Mouse (Mus musculus) liver, adult 2 months (tissue): ENCODE measurements at regions not wholly inside any gene's neighbourhood (a gene's known extent, or its start where the extent isn't known, plus 50 kb on each side); places are given as distances from the start of the nearest gene placed in this dataset.

Experiments
- DNase-seq: peaks from one replicate; pipeline ENCODE4 v3.0.0-alpha.2; 2011; ENCODE audit warnings: low read depth, low spot score; ENCODE audit errors: extremely low read depth
- H3K27ac ChIP-seq: fragments of 200-500 bp; replicated peaks from 2 replicates; pipeline ENCODE4 v1.5.1; 2012; ENCODE audit warnings: low read depth, mild to moderate bottlenecking, control low read depth, inconsistent platforms, low read length; ENCODE audit not compliant: insufficient read depth
- H3K27me3 ChIP-seq: fragments of 200-500 bp; 2 replicates; pipeline ENCODE4 v1.6.1; 2012; ENCODE audit warnings: mild to moderate bottlenecking, moderate library complexity, low read length, inconsistent platforms; ENCODE audit not compliant: control insufficient read depth, insufficient read depth
- H3K36me3 ChIP-seq: fragments of 200-500 bp; 2 replicates; pipeline ENCODE4 v1.6.1; 2012; ENCODE audit warnings: low read length, inconsistent platforms; ENCODE audit not compliant: control insufficient read depth, insufficient read depth
- H3K4me1 ChIP-seq: fragments of 200-500 bp; 2 replicates; pipeline ENCODE4 v1.6.1; 2011; ENCODE audit warnings: low read length; ENCODE audit not compliant: control insufficient read depth, insufficient read depth
- H3K4me3 ChIP-seq: fragments of 200-500 bp; 2 replicates; pipeline ENCODE4 v1.5.1; 2011; ENCODE audit warnings: low read depth, mild to moderate bottlenecking, control low read depth, low read length, moderate library complexity; ENCODE audit not compliant: insufficient read depth
- H3K79me2 ChIP-seq: fragments of 200-500 bp; 2 replicates; pipeline ENCODE4 v1.6.1; 2012; ENCODE audit warnings: inconsistent platforms, mild to moderate bottlenecking, low read length, moderate library complexity; ENCODE audit not compliant: control insufficient read depth, insufficient read depth
- H3K9ac ChIP-seq: fragments of 200-500 bp; 2 replicates; pipeline ENCODE4 v1.6.1; 2012; ENCODE audit warnings: low read depth, mild to moderate bottlenecking, control low read depth, inconsistent platforms, low read length
- CTCF ChIP-seq: fragments of 200-500 bp; IDR thresholded peaks from 2 replicates; pipeline ENCODE4 v1.5.1; 2011; ENCODE audit warnings: low read depth, low read length, control low read depth
- POLR2A ChIP-seq: fragments of 200-500 bp; IDR thresholded peaks from 2 replicates; pipeline ENCODE4 v1.6.1; 2011; ENCODE audit warnings: low read length, control low read depth; ENCODE audit not compliant: insufficient read depth; ENCODE audit errors: extremely low read depth
- WGBS: fragments of 180-500 bp; shearing (Covaris S2); methylation state at CpG from one replicate; pipeline ENCODE4 v1.1.7; 2018; 5-methylcytosine and 5-hydroxymethylcytosine counted together

GRCm38 (mm10) chr1:155493333-155493732 is 64.6 kb upstream of the Acbd6 start:
- Histone ChIP-seq H3K27ac (no peak overlapping the region), H3K36me3 (no peaks in the 10 kb centered on the region), H3K27me3 (peaks cover 3% of the 10 kb centered on the region; the same call in 1 of the 2 replicates), H3K9ac (no peak overlapping the region), H3K79me2 (no peaks in the 10 kb centered on the region), H3K4me1 (no peaks in the 10 kb centered on the region), H3K4me3 (no peak overlapping the region)
- WGBS, result 94% methylated on average over 6 of the region's 6 CpGs
- no peak for DNase-seq
- TF ChIP-seq POLR2A, result no peak
- no peak for TF ChIP-seq CTCF

DNA sequence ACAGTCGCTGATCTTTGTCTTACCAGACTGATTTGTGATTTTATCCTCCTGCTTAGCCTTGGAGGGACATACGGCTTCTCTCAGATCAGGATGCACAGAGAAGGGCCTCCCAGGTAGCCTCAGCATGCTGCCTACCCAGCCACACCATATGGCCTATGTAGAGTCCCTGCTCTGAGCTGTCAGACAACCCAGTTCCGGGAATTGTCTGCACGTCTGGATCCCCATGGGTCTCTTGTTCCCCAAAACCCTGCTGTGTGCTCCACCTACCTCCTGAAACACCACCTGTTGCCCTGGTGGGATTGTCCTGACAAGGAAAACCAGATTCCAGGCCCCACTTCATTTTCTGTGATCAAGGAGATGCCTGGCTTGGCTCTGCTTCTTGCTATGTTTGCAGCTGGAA is 64.1 kb upstream of the Acbd6 start:
- no peak for TF ChIP-seq CTCF
- TF ChIP-seq POLR2A, result no peak
- Histone ChIP-seq H3K36me3 (no peaks in the 10 kb centered on the region), H3K27ac (no peak overlapping the region), H3K9ac (no peak overlapping the region), H3K4me1 (no peaks in the 10 kb centered on the region), H3K79me2 (no peaks in the 10 kb centered on the region), H3K27me3 (peaks cover 3% of the 10 kb centered on the region; the same call in 1 of the 2 replicates), H3K4me3 (no peak overlapping the region)
- WGBS, result 85% methylated on average over 4 of the region's 4 CpGs
- DNase-seq, result no peak

GRCm38 (mm10) chr1:155494347-155494746 is 63.6 kb upstream of the Acbd6 start:
- peaks cover 3% of the 10 kb centered on the region; the same call in 1 of the 2 replicates for H3K27me3 ChIP-seq
- H3K4me3 ChIP-seq, result no peak overlapping the region
- TF ChIP-seq POLR2A, result no peak
- no peak for TF ChIP-seq CTCF
- 80% methylated on average over 2 of the region's 2 CpGs for WGBS
- H3K36me3 ChIP-seq, result no peaks in the 10 kb centered on the region
- H3K79me2 ChIP-seq, result no peaks in the 10 kb centered on the region
- H3K4me1 ChIP-seq, result no peaks in the 10 kb centered on the region
- no peak for DNase-seq
- H3K27ac ChIP-seq, result no peak overlapping the region
- H3K9ac ChIP-seq, result no peak overlapping the region

DNA sequence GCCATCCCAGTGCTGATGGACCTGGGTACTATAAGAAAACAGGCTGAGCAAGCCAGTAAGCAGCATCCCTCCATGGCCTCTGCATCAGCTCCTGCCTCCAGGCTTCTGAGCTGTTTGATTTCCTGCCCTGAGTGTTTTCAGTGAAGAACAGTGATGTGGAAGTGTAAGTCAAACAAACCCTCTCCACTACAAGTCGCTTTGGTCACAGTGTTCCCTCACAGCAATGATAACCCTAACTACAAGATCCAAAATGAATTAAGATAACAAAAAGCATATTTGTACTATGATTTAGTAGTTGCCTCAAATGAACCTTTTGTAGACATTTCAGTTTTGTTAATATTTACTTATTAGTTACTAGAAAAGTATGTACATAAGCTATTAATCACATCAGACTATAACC is 58.2 kb upstream of the Acbd6 start:
- no peaks in the 10 kb centered on the region for H3K4me1 ChIP-seq
- WGBS, result 29% methylated on average over 1 of the region's 1 CpGs

DNA sequence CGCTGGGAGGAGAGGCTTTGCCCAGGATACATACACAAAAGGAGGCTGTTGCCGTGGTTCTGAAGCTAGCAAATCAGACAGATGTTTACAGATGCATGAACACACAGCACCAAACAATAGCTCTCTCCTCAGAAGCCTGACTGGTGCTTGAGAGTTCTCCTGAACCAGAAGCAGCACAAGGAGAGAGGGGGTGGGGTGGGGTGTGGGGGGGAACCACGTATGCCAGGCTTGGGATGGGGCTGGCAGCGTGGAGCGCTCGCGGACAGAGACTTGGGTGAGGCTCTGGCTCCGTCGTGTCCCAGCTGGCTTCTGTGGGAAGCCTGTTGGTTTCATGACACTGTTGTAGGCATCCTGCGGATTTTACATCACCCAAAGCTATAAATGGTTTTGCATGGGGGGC is 55.1 kb upstream of the Acbd6 start:
- H3K27ac ChIP-seq, result no peak overlapping the region
- TF ChIP-seq POLR2A (no peak), CTCF (no peak)
- H3K4me3 ChIP-seq, result no peak overlapping the region
- H3K27me3 ChIP-seq, result no peaks in the 10 kb centered on the region
- WGBS, result 70% methylated on average over 10 of the region's 10 CpGs
- H3K9ac ChIP-seq, result no peak overlapping the region
- no peaks in the 10 kb centered on the region for H3K79me2 ChIP-seq
- H3K36me3 ChIP-seq, result no peaks in the 10 kb centered on the region
- H3K4me1 ChIP-seq, result no peaks in the 10 kb centered on the region
- DNase-seq, result no peak

More for the DNA sequence above, 58.2 kb upstream of the Acbd6 start:
- TF ChIP-seq CTCF (no peak), POLR2A (no peak)
- no peaks in the 10 kb centered on the region for H3K27me3 ChIP-seq
- H3K79me2 ChIP-seq, result no peaks in the 10 kb centered on the region
- H3K9ac ChIP-seq, result no peak overlapping the region
- H3K27ac ChIP-seq, result no peak overlapping the region
- DNase-seq, result peak; percentile 31
- H3K4me3 ChIP-seq, result no peak overlapping the region
- H3K36me3 ChIP-seq, result no peaks in the 10 kb centered on the region

- Histone ChIP-seq H3K36me3 (no peaks in the 10 kb centered on the region), H3K27me3 (no peaks in the 10 kb centered on the region), H3K27ac (no peak overlapping the region), H3K4me1 (no peaks in the 10 kb centered on the region), H3K79me2 (no peaks in the 10 kb centered on the region), H3K4me3 (no peak overlapping the region), H3K9ac (no peak overlapping the region)
- 59% methylated on average over 12 of the region's 12 CpGs for WGBS
- TF ChIP-seq CTCF, result no peak
- no peak for TF ChIP-seq POLR2A
- peak; percentile 25 for DNase-seq
Observed at GRCm38 (mm10) chr1:155504581-155505328, 53.2 kb upstream of the Acbd6 start.
